Mouse (Mus musculus): ENCODE data around the gene Timm17b. TPM values are rescaled to one million over a fixed set of nuclear protein-coding genes. Genes with fewer than 3 reads are reported as not detected.
A peak's percentile ranks its signal among the peaks of the same experiment; 100 is the strongest.

Timm17b gene
- total and polyA plus RNA-seq, 3 experiments, result 33.1 to 76.7 (median 38.8) TPM

- dilution Hi-C loops (cut with MboI; ENCODE audit: extremely low pct_ligation_motif_present, extremely low pct_unique_long_range_greater_than_20kb, low sequenced_read_pairs) (no loop called here), in situ Hi-C loops (cut with MboI; ENCODE audit: low pct_ligation_motif_present, low pct_unique_long_range_greater_than_20kb, low sequenced_read_pairs) (no loop called here)
- H3K27me3 ChIP-seq (replicated peaks), result no peaks in the 10 kb centered on the region
- peaks cover 37 to 74% of the 10 kb centered on the region in 2 experiments for H3K36me3 ChIP-seq (replicated peaks in 1 of 2; ENCODE audit: control insufficient read depth in 1 of 2, insufficient read depth in 1 of 2, low read length in 1 of 2)
- TF ChIP-seq NELFE (IDR thresholded peaks at IDR 0.05; ENCODE audit: low read depth, low read length), result no peak
- peak in 1 of 2 experiments; percentile 19; a peak in 2 of 4 replicates for TF ChIP-seq CTCF (conservative IDR thresholded peaks at IDR 0.05 in 1 of 2, IDR thresholded peaks at IDR 0.05 in 1 of 2; ENCODE audit: low read depth in 2 of 2, low read length in 2 of 2)
- H3K79me2 ChIP-seq (replicated peaks; ENCODE audit: control insufficient read depth, extremely low read depth, insufficient read depth, poor library complexity, severe bottlenecking), result no peaks in the 10 kb centered on the region
- no peak overlapping the region for H3K27ac ChIP-seq (ENCODE audit: insufficient read depth, low read depth)
- no peak overlapping the region for H3K4me3 ChIP-seq (replicated peaks in 1 of 3; ENCODE audit: low read depth in 2 of 3, low read length in 2 of 3, poor library complexity in 1 of 3)
- no peaks in the 10 kb centered on the region for H3K4me1 ChIP-seq (ENCODE audit: control insufficient read depth in 1 of 2, insufficient read depth in 2 of 2)
- no peak for DNase-seq (ENCODE audit: extremely low read depth)
- H3K9ac ChIP-seq (ENCODE audit: insufficient read depth, low read depth), result no peak overlapping the region
- H3K9me3 ChIP-seq (replicated peaks; ENCODE audit: low read length), result no peaks in the 10 kb centered on the region
- no peak overlapping the region for H3K4me2 ChIP-seq (ENCODE audit: insufficient read depth, low read depth, poor library complexity, severe bottlenecking)
Observed at GRCm38 (mm10) chrX:7936874-7937273, 37.7 kb downstream of the Timm17b start.

- H3K79me2 ChIP-seq (replicated peaks; ENCODE audit: control insufficient read depth, extremely low read depth, insufficient read depth, poor library complexity, severe bottlenecking), result no peaks in the 10 kb centered on the region
- dilution Hi-C loops (cut with MboI; ENCODE audit: extremely low pct_ligation_motif_present, extremely low pct_unique_long_range_greater_than_20kb, low sequenced_read_pairs) (no loop called here), in situ Hi-C loops (cut with MboI; ENCODE audit: low pct_ligation_motif_present, low pct_unique_long_range_greater_than_20kb, low sequenced_read_pairs) (no loop called here)
- no peak for TF ChIP-seq GABPA (IDR thresholded peaks at IDR 0.05; ENCODE audit: insufficient replicate concordance, low read depth, low read length)
- TF ChIP-seq CHD1 (IDR thresholded peaks at IDR 0.05; ENCODE audit: low read depth, low read length), result no peak
- no peak for TF ChIP-seq POLR2A (IDR thresholded peaks at IDR 0.05; ENCODE audit: low read depth, low read length)
- TF ChIP-seq E2F4 (IDR thresholded peaks at IDR 0.05; ENCODE audit: insufficient replicate concordance, low read depth, low read length), result no peak
- no peak for TF ChIP-seq SMC3 (IDR thresholded peaks at IDR 0.05; ENCODE audit: low read depth, low read length)
- TF ChIP-seq JUND (conservative IDR thresholded peaks at IDR 0.05; ENCODE audit: low read depth, low read length), result no peak
- no peak for TF ChIP-seq TBP (conservative IDR thresholded peaks at IDR 0.05; ENCODE audit: low read depth, low read length)
- TF ChIP-seq HCFC1 (IDR thresholded peaks at IDR 0.05; ENCODE audit: low read depth, low read length), result no peak
- TF ChIP-seq ZNF384 (IDR thresholded peaks at IDR 0.05; ENCODE audit: low read depth, low read length), result no peak
- TF ChIP-seq NELFE (IDR thresholded peaks at IDR 0.05; ENCODE audit: low read depth, low read length), result no peak
- no peak for TF ChIP-seq KAT2A (IDR thresholded peaks at IDR 0.05; ENCODE audit: insufficient replicate concordance, low read length)
- no peak for TF ChIP-seq PAX5 (IDR thresholded peaks at IDR 0.05; ENCODE audit: low read length)
- no peak for TF ChIP-seq POLR2AphosphoS2 (IDR thresholded peaks at IDR 0.05; ENCODE audit: low read depth, low read length)
- no peak for TF ChIP-seq EP300 (IDR thresholded peaks at IDR 0.05; ENCODE audit: low read length)
- TF ChIP-seq JUN (IDR thresholded peaks at IDR 0.05; ENCODE audit: insufficient read depth, low read depth, low read length), result no peak
- TF ChIP-seq ELF1 (IDR thresholded peaks at IDR 0.05; ENCODE audit: low read depth, low read length), result no peak
- H3K4me3 ChIP-seq (replicated peaks in 1 of 3; ENCODE audit: low read depth in 2 of 3, low read length in 2 of 3, poor library complexity in 1 of 3), result no peak overlapping the region
- no peak overlapping the region for H3K9ac ChIP-seq (ENCODE audit: insufficient read depth, low read depth)
- H3K4me1 ChIP-seq (ENCODE audit: control insufficient read depth in 1 of 2, insufficient read depth in 2 of 2), result no peaks in the 10 kb centered on the region
- H3K4me2 ChIP-seq (ENCODE audit: insufficient read depth, low read depth, poor library complexity, severe bottlenecking), result no peak overlapping the region
- H3K27me3 ChIP-seq (replicated peaks), result no peaks in the 10 kb centered on the region
- peaks cover 35 to 69% of the 10 kb centered on the region in 2 experiments for H3K36me3 ChIP-seq (replicated peaks in 1 of 2; ENCODE audit: control insufficient read depth in 1 of 2, insufficient read depth in 1 of 2, low read length in 1 of 2)
- H3K27ac ChIP-seq (ENCODE audit: insufficient read depth, low read depth), result no peak overlapping the region
- H3K9me3 ChIP-seq (replicated peaks; ENCODE audit: low read length), result no peaks in the 10 kb centered on the region
- DNase-seq (ENCODE audit: extremely low read depth), result no peak
Observed at GRCm38 (mm10) chrX:7937667-7938066, 38.5 kb downstream of the Timm17b start.

All from CH12.LX (cell line).